Mouse (Mus musculus) heart, embryonic 12.5 days (tissue): Measurements from ENCODE around the gene Kalrn. TPM values are rescaled to one million over a fixed set of nuclear protein-coding genes. Genes with fewer than 3 reads are reported as not detected.

ENCODE experiments used
- ATAC-seq: fragments of 200-750 bp; cut with Nextera tagmentation; 2 replicates; pipeline ENCODE4 v1.8.0; 2017; ENCODE audit warnings: moderate TSS enrichment, moderate library complexity; ENCODE audit not compliant: insufficient number of reproducible peaks, low FRiP score
- H3K27ac ChIP-seq: fragments of 300-500 bp; sonication (generic); 2 replicates; pipeline ENCODE4 v1.5.1; 2016; ENCODE audit warnings: mild to moderate bottlenecking, moderate library complexity; ENCODE audit not compliant: poor library complexity, severe bottlenecking
- H3K27me3 ChIP-seq: fragments of 300-500 bp; sonication (generic); replicated peaks from 2 replicates; pipeline ENCODE4 v1.6.1; 2016; ENCODE audit warnings: mild to moderate bottlenecking, moderate library complexity
- H3K36me3 ChIP-seq: fragments of 300-500 bp; sonication (generic); 2 replicates; pipeline ENCODE4 v1.6.1; 2016; ENCODE audit warnings: mild to moderate bottlenecking, moderate library complexity
- H3K4me1 ChIP-seq: fragments of 300-500 bp; sonication (generic); replicated peaks from 2 replicates; pipeline ENCODE4 v1.6.1; 2016; ENCODE audit warnings: mild to moderate bottlenecking
- H3K4me2 ChIP-seq: fragments of 300-500 bp; sonication (generic); 2 replicates; pipeline ENCODE4 v1.6.1; 2016; ENCODE audit warnings: mild to moderate bottlenecking, moderate library complexity
- H3K4me3 ChIP-seq: fragments of 300-500 bp; sonication (generic); 2 replicates; pipeline ENCODE4 v1.5.1; 2016; ENCODE audit warnings: mild to moderate bottlenecking
- H3K9ac ChIP-seq: fragments of 300-500 bp; sonication (generic); 2 replicates; pipeline ENCODE4 v1.6.1; 2016; ENCODE audit warnings: mild to moderate bottlenecking, moderate library complexity
- H3K9me3 ChIP-seq: fragments of 300-500 bp; sonication (generic); replicated peaks from 2 replicates; pipeline ENCODE4 v1.6.1; 2016; ENCODE audit warnings: mild to moderate bottlenecking, moderate library complexity
- WGBS: fragments of 180-500 bp; shearing (Covaris S2); methylation state at CpG from one replicate; pipeline ENCODE4 v1.1.7; 2016; 5-methylcytosine and 5-hydroxymethylcytosine counted together
- polyA plus RNA-seq: library from polyadenylated mRNA; unstranded; fragments of >200 nt; fragmentation: Nextera tagmentation; extraction: Ambion mirVana; gene quantifications from 2 replicates; pipeline ENCODE4 v1.2.1, GENCODE M21; 2016

Kalrn gene
- polyA plus RNA-seq, 1 experiment from 2014 or later: 29.3 TPM

DNA sequence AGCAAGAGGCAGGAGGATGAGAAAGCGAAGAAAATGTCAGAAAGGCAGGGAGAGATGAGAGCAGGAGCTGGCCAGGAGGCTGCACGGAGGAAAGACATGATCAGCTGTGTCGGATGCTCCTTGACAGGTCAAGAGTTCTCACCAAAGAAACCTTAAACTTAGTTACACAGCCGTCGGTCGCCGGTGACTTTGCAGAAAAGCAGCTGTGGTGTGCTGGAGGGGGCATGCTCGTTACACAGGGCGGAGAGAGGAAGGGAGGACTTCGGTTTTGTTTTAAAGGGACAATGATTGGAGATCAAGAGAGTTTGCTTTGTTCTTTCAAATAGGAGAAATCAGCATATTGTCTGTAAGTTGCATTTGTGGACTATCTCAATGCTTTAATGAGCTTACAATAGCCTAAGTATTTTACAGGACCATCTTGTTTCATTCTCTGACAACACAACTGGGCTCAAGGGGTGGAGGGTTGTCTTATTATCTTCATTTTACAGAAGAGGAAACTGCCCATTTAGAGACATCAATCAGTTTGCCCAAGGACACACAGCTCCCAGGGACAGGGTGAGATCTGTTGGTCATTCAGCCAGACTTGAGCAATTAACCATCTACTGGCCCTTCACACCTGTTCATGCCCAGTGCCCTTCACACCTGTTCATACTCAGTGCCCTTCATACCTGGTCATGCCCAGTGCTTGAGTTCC is 516.8 kb downstream of the Kalrn start:
- Histone ChIP-seq H3K4me2 (0 out of 2 replicates have a peak overlapping the region, but pooled peaks have one; percentile 7), H3K27ac (peak overlapping the region; percentile 49; the same call in 1 of the 2 replicates), H3K4me3 (no peak overlapping the region), H3K9me3 (no peaks in the 10 kb centered on the region), H3K27me3 (no peaks in the 10 kb centered on the region), H3K36me3 (peaks cover 29% of the 10 kb centered on the region), H3K9ac (no peak overlapping the region), H3K4me1 (peaks cover 37% of the 10 kb centered on the region)
- 40% methylated on average over 10 of the region's 10 CpGs for whole genome bisulfite sequencing
- peak; percentile 74 for ATAC-seq

GRCm38 (mm10) chr16:34050090-34050489 is 523.2 kb downstream of the Kalrn start:
- Histone ChIP-seq H3K4me2 (no peak overlapping the region), H3K4me3 (no peak overlapping the region), H3K27ac (peak overlapping the region; percentile 55; the same call in 1 of the 2 replicates), H3K9ac (no peak overlapping the region), H3K27me3 (no peaks in the 10 kb centered on the region), H3K9me3 (no peaks in the 10 kb centered on the region), H3K4me1 (peaks cover 29% of the 10 kb centered on the region), H3K36me3 (peaks cover 29% of the 10 kb centered on the region)
- peak; percentile 85 for ATAC-seq
- WGBS: 30% methylated on average over 7 of the region's 7 CpGs

GRCm38 (mm10) chr16:34049361-34049760 is 524.0 kb downstream of the Kalrn start:
- Histone ChIP-seq H3K4me2 (no peak overlapping the region), H3K27me3 (no peaks in the 10 kb centered on the region), H3K9me3 (no peaks in the 10 kb centered on the region), H3K36me3 (peaks cover 23% of the 10 kb centered on the region), H3K4me1 (peaks cover 29% of the 10 kb centered on the region), H3K27ac (no peak overlapping the region), H3K4me3 (no peak overlapping the region), H3K9ac (no peak overlapping the region)
- no peak for ATAC-seq
- 86% methylated on average over 12 of the region's 12 CpGs for WGBS

DNA sequence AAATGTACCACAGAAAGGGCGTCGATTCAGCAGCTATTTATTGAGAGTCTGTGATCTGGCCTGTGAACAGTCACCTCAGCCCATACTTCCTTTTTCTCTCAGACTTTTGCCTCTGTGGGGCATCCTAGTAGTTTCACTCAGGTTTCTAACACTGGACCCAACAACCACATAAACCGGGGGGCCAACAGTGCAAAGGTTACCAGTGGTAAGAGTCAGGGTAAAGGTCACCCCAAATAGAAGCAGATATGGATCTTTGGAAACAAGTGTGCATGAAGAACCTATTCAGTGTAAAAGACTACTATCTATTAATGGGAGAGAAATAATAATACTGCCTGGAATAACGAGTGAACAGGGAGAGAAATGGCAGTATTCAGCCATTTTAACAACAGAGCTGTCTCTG is 525.1 kb downstream of the Kalrn start:
- Histone ChIP-seq H3K27ac (no peak overlapping the region), H3K27me3 (no peaks in the 10 kb centered on the region), H3K4me2 (no peak overlapping the region), H3K9ac (no peak overlapping the region), H3K4me3 (no peak overlapping the region), H3K4me1 (peaks cover 29% of the 10 kb centered on the region), H3K36me3 (peaks cover 13% of the 10 kb centered on the region), H3K9me3 (no peaks in the 10 kb centered on the region)
- WGBS: 81% methylated on average over 4 of the region's 4 CpGs
- no peak for ATAC-seq

DNA sequence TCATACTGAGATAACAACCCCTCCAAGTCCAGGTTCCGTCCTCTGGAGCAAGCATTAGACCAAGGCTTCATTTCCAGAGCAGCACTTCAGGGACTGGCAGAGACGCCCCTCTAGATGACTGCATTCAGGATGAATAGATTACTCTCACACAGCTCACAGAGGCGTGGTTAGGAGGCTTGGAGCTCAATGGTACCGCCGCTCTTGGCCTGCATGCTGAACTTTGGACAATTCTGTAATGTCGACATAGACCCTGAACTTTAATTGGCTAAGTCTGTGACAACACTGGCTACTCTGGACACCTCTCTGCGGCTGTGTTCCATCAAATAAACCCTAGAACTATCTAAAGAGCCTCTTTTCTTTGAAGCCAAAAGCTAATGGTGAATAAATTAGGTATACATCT is 525.8 kb downstream of the Kalrn start:
- no peaks in the 10 kb centered on the region for H3K27me3 ChIP-seq
- no peak overlapping the region for H3K4me2 ChIP-seq
- H3K9me3 ChIP-seq: no peaks in the 10 kb centered on the region
- peaks cover 6% of the 10 kb centered on the region for H3K36me3 ChIP-seq
- no peak for ATAC-seq
- no peak overlapping the region for H3K27ac ChIP-seq
- no peak overlapping the region for H3K9ac ChIP-seq
- peaks cover 31% of the 10 kb centered on the region for H3K4me1 ChIP-seq
- 62% methylated on average over 7 of the region's 7 CpGs for WGBS
- H3K4me3 ChIP-seq: no peak overlapping the region

DNA sequence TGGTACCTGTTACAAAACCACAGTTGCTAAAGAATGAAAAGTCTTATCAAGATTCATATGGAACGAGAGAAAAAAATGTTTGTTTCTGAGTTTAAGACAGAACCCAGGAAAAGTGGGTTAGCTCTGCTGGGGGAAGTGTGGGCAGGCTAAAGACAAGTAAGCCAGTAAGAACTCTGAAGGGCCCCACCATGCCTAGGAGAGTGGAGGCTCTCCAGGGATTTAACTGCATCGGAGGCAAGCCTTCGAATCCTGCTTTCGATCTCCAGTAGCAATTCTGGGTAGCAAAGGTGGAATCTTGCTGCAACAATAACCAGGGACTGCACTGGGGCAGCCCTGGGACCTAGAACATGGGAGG is 526.3 kb downstream of the Kalrn start:
- WGBS: 60% methylated on average over 4 of the region's 4 CpGs
- Histone ChIP-seq H3K9ac (no peak overlapping the region), H3K36me3 (peaks cover under 1% of the 10 kb centered on the region; the same call in 1 of the 2 replicates), H3K27ac (no peak overlapping the region), H3K27me3 (no peaks in the 10 kb centered on the region), H3K4me2 (no peak overlapping the region), H3K9me3 (no peaks in the 10 kb centered on the region), H3K4me3 (no peak overlapping the region), H3K4me1 (peaks cover 33% of the 10 kb centered on the region)
- ATAC-seq: no peak

GRCm38 (mm10) chr16:34046268-34047005 is 526.9 kb downstream of the Kalrn start:
- no peak for ATAC-seq
- no peaks in the 10 kb centered on the region for H3K36me3 ChIP-seq
- no peaks in the 10 kb centered on the region for H3K9me3 ChIP-seq
- no peak overlapping the region for H3K9ac ChIP-seq
- H3K4me1 ChIP-seq: peaks cover 33% of the 10 kb centered on the region
- 59% methylated on average over 13 of the region's 13 CpGs for WGBS
- no peak overlapping the region for H3K4me2 ChIP-seq
- no peak overlapping the region for H3K4me3 ChIP-seq
- H3K27me3 ChIP-seq: no peaks in the 10 kb centered on the region
- H3K27ac ChIP-seq: no peak overlapping the region

DNA sequence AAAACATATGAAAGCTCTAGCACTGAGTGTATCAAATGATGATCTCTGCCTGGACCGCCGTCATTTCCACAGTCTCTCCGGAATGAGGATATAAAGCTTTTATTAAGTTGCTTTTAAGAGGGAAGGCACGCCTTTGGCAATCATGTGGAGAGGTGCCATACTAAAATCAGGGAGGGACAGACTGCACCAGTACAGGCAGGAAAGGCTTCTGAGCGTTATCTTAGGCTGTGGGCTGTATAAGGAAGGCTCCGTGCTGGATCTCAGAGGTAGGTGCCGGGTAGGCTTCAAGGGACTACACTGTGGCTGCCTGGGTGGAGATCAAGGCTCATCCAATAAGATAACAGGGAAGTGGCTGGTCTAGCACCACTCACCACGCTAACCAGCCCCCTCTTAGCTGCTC is 528.8 kb downstream of the Kalrn start:
- no peak overlapping the region for H3K27ac ChIP-seq

GRCm38 (mm10) chr16:34043048-34043795 is 530.1 kb downstream of the Kalrn start:
- Histone ChIP-seq H3K27ac (no peak overlapping the region), H3K27me3 (no peaks in the 10 kb centered on the region), H3K36me3 (0 out of 2 replicates have a peak, but pooled peaks cover 5% of the 10 kb centered on the region), H3K9ac (no peak overlapping the region), H3K4me3 (no peak overlapping the region), H3K4me1 (peaks cover 33% of the 10 kb centered on the region), H3K4me2 (no peak overlapping the region), H3K9me3 (no peaks in the 10 kb centered on the region)
- WGBS: 88% methylated on average over 6 of the region's 6 CpGs
- ATAC-seq: no peak

More for the DNA sequence above, 528.8 kb downstream of the Kalrn start:
- Histone ChIP-seq H3K9ac (no peak overlapping the region), H3K36me3 (0 out of 2 replicates have a peak, but pooled peaks cover 5% of the 10 kb centered on the region), H3K9me3 (no peaks in the 10 kb centered on the region), H3K27me3 (no peaks in the 10 kb centered on the region), H3K4me1 (peaks cover 26% of the 10 kb centered on the region), H3K4me3 (no peak overlapping the region), H3K4me2 (no peak overlapping the region)
- no peak; the same call in 1 of the 2 replicates for ATAC-seq
- WGBS: 63% methylated on average over 8 of the region's 8 CpGs

- no peak for ATAC-seq
- H3K4me2 ChIP-seq: no peak overlapping the region
- H3K27me3 ChIP-seq: no peaks in the 10 kb centered on the region
- no peak overlapping the region for H3K9ac ChIP-seq
- H3K4me3 ChIP-seq: no peak overlapping the region
- WGBS: 94% methylated on average over 4 of the region's 4 CpGs
- no peak overlapping the region for H3K27ac ChIP-seq
- no peaks in the 10 kb centered on the region for H3K9me3 ChIP-seq
- peaks cover 36% of the 10 kb centered on the region for H3K4me1 ChIP-seq
- H3K36me3 ChIP-seq: peaks cover 10% of the 10 kb centered on the region
Measured at GRCm38 (mm10) chr16:34042586-34042985, 530.7 kb downstream of the Kalrn start.

DNA sequence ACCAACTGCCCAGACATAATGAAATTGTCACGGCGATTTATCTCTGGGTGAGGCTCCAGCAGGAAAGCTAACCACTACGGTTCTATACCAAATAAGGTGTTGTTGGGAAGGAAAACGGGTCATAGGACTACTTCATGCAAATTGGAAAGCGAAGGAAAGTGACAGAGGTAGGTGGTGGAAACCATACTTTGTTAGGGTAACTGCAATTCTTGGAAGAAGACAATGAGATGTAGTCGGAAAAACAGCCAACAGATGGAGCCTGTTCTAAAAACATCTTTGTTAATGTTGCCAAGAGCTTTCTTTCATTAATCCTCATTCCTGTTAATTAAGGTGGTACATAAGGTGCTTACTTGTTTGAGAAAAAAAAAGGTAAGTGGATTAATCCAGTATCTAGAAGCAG is 533.1 kb downstream of the Kalrn start:
- peaks cover 43% of the 10 kb centered on the region for H3K4me1 ChIP-seq
- 80% methylated on average over 6 of the region's 6 CpGs for WGBS
- no peak for ATAC-seq
- H3K4me2 ChIP-seq: no peak overlapping the region
- no peaks in the 10 kb centered on the region for H3K27me3 ChIP-seq
- H3K9ac ChIP-seq: no peak overlapping the region
- H3K9me3 ChIP-seq: no peaks in the 10 kb centered on the region
- H3K4me3 ChIP-seq: no peak overlapping the region
- peaks cover 13% of the 10 kb centered on the region for H3K36me3 ChIP-seq
- no peak overlapping the region for H3K27ac ChIP-seq
